Mouse (Mus musculus): ENCODE data around the gene Olfr427. TPM values are rescaled to one million over a fixed set of nuclear protein-coding genes. Genes with fewer than 3 reads are reported as not detected.
"Not testable (repeated sequence)": the region's sequence is repeated elsewhere in the genome, so short reads cannot be mapped to it uniquely, and the experiment has no call there.

Olfr427 gene
- not detected in 2 replicates for polyA plus RNA-seq (2015; fragmentation: Nextera tagmentation; extraction: Ambion mirVana)

DNA sequence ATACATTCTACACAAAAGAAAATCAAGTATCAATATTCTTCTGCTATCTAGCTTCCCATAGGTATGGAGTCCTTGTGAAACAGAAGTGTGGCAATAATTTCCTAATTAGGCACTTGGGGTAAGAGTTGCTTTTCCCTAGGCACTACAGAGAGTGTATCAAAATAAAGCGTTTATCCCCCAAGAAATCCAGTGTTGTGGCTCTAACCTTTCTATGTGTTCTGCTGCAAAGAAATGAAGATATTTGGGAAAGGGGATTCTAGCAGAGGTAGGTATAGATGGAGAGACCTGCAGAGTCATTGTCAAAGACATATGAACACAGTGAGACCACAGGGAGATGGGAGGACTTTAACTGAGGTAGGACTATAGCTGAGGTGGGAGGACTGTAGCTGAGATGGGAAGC is at the start of gene Olfr427:
Olfr427 (plus strand) TSS at position 301 of the 400 bp plus-strand sequence.
- Histone ChIP-seq H3K27me3 (ENCODE audit: control insufficient read depth, insufficient read depth, low read length) (no peaks in the 10 kb centered on the region), H3K27ac (ENCODE audit: low read length) (no peak within 1 kb of the TSS), H3K4me2 (ENCODE audit: low read depth, low read length) (no peak within 1 kb of the TSS), H3K9me3 (replicated peaks; ENCODE audit: control insufficient read depth, low read length) (no peaks in the 10 kb centered on the region), H3K4me3 (replicated peaks; ENCODE audit: low read length) (no peak within 1 kb of the TSS), H3K4me1 (ENCODE audit: control insufficient read depth, insufficient read depth, low read length) (no peaks in the 10 kb centered on the region), H3K9ac (ENCODE audit: low read length) (no peak within 1 kb of the TSS), H3K36me3 (ENCODE audit: control insufficient read depth, insufficient read depth, low read length) (no peaks in the 10 kb centered on the region)
- WGBS, result 88% methylated on average over 1 of the region's 1 CpGs
- no peak for ATAC-seq (ENCODE audit: insufficient read depth, low FRiP score)

- H3K9ac ChIP-seq (ENCODE audit: low read length); H3K4me1 ChIP-seq (ENCODE audit: control insufficient read depth, insufficient read depth, low read length); H3K9me3 ChIP-seq (replicated peaks; ENCODE audit: control insufficient read depth, low read length); H3K4me3 ChIP-seq (replicated peaks; ENCODE audit: low read length); H3K27me3 ChIP-seq (ENCODE audit: control insufficient read depth, insufficient read depth, low read length); H3K27ac ChIP-seq (ENCODE audit: low read length); ATAC-seq (ENCODE audit: insufficient read depth, low FRiP score); H3K4me2 ChIP-seq (ENCODE audit: low read depth, low read length); H3K36me3 ChIP-seq (ENCODE audit: control insufficient read depth, insufficient read depth, low read length): not testable (repeated sequence)
- WGBS, result 61% methylated on average over 6 of the region's 6 CpGs
These were observed 48.5 kb upstream of the Olfr427 start for GRCm38 (mm10) chr1:174048227-174048626.

GRCm38 (mm10) chr1:174048893-174049292 is 47.8 kb upstream of the Olfr427 start, which contains the start of gene Olfr432:
Gene Olfr432, plus strand, starts transcription at chr1:174049205.
- Histone ChIP-seq H3K4me3 (replicated peaks; ENCODE audit: low read length) (no peak within 1 kb of the TSS), H3K4me1 (ENCODE audit: control insufficient read depth, insufficient read depth, low read length) (no peaks in the 10 kb centered on the region), H3K36me3 (ENCODE audit: control insufficient read depth, insufficient read depth, low read length) (no peaks in the 10 kb centered on the region), H3K27me3 (ENCODE audit: control insufficient read depth, insufficient read depth, low read length) (no peaks in the 10 kb centered on the region), H3K4me2 (ENCODE audit: low read depth, low read length) (no peak within 1 kb of the TSS), H3K9me3 (replicated peaks; ENCODE audit: control insufficient read depth, low read length) (no peaks in the 10 kb centered on the region), H3K9ac (ENCODE audit: low read length) (no peak within 1 kb of the TSS), H3K27ac (ENCODE audit: low read length) (no peak within 1 kb of the TSS)
- WGBS, result 64% methylated on average over 2 of the region's 2 CpGs
- ATAC-seq (ENCODE audit: insufficient read depth, low FRiP score), result no peak

DNA sequence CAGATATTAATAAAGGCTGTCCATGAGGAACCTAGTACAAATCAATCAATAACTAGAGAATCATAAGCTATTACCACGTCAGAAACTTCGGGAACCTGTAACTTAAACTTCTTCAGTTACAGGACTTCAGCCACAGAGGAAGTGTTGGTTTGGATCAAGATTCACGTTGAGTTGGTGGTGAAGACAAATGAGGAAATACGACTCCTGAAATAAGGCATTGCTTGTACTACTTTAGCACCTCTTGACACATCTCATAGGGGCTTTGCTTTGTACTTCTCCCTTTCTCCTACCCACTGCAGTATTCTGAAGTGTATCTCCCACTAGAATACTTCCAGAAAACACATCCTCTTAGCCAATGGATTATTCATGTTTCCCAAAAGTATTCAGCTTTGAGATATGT is 47.3 kb upstream of the Olfr427 start:
- H3K27me3 ChIP-seq (ENCODE audit: control insufficient read depth, insufficient read depth, low read length); H3K9ac ChIP-seq (ENCODE audit: low read length); H3K4me1 ChIP-seq (ENCODE audit: control insufficient read depth, insufficient read depth, low read length); H3K27ac ChIP-seq (ENCODE audit: low read length); ATAC-seq (ENCODE audit: insufficient read depth, low FRiP score); H3K9me3 ChIP-seq (replicated peaks; ENCODE audit: control insufficient read depth, low read length); H3K36me3 ChIP-seq (ENCODE audit: control insufficient read depth, insufficient read depth, low read length); H3K4me2 ChIP-seq (ENCODE audit: low read depth, low read length); H3K4me3 ChIP-seq (replicated peaks; ENCODE audit: low read length): not testable (repeated sequence)
- WGBS, result 45% methylated on average over 4 of the region's 4 CpGs

DNA sequence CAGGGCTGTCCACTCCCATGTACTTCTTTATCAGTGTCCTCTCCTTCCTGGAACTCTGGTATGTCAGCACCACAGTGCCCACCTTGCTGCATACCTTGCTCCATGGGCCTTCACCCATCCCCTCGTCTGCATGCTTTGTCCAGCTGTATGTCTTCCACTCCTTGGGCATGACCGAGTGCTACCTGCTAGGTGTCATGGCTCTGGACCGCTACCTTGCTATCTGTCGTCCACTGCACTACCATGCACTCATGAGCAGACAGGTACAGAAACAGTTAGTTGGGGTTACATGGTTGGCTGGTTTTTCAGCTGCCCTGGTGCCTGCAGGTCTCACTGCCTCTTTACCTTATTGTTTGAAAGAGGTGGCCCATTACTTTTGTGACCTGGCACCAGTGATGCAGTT is 46.2 kb upstream of the Olfr427 start:
- no peak overlapping the region for H3K4me3 ChIP-seq (replicated peaks; ENCODE audit: low read length)
- ATAC-seq (ENCODE audit: insufficient read depth, low FRiP score), result no peak
- H3K4me2 ChIP-seq (ENCODE audit: low read depth, low read length), result no peak overlapping the region
- no peak overlapping the region for H3K27ac ChIP-seq (ENCODE audit: low read length)
- no peaks in the 10 kb centered on the region for H3K4me1 ChIP-seq (ENCODE audit: control insufficient read depth, insufficient read depth, low read length)
- WGBS, result 86% methylated on average over 4 of the region's 4 CpGs
- no peak overlapping the region for H3K9ac ChIP-seq (ENCODE audit: low read length)
- no peaks in the 10 kb centered on the region for H3K9me3 ChIP-seq (replicated peaks; ENCODE audit: control insufficient read depth, low read length)
- H3K27me3 ChIP-seq (ENCODE audit: control insufficient read depth, insufficient read depth, low read length), result no peaks in the 10 kb centered on the region
- H3K36me3 ChIP-seq (ENCODE audit: control insufficient read depth, insufficient read depth, low read length), result no peaks in the 10 kb centered on the region

GRCm38 (mm10) chr1:174051515-174051914 is 45.2 kb upstream of the Olfr427 start:
- Histone ChIP-seq H3K4me1 (ENCODE audit: control insufficient read depth, insufficient read depth, low read length) (no peaks in the 10 kb centered on the region), H3K36me3 (ENCODE audit: control insufficient read depth, insufficient read depth, low read length) (no peaks in the 10 kb centered on the region), H3K4me3 (replicated peaks; ENCODE audit: low read length) (no peak overlapping the region), H3K9me3 (replicated peaks; ENCODE audit: control insufficient read depth, low read length) (no peaks in the 10 kb centered on the region), H3K27me3 (ENCODE audit: control insufficient read depth, insufficient read depth, low read length) (no peaks in the 10 kb centered on the region), H3K27ac (ENCODE audit: low read length) (no peak overlapping the region), H3K9ac (ENCODE audit: low read length) (no peak overlapping the region), H3K4me2 (ENCODE audit: low read depth, low read length) (no peak overlapping the region)
- WGBS, result 82% methylated on average over 4 of the region's 4 CpGs
- no peak for ATAC-seq (ENCODE audit: insufficient read depth, low FRiP score)

DNA sequence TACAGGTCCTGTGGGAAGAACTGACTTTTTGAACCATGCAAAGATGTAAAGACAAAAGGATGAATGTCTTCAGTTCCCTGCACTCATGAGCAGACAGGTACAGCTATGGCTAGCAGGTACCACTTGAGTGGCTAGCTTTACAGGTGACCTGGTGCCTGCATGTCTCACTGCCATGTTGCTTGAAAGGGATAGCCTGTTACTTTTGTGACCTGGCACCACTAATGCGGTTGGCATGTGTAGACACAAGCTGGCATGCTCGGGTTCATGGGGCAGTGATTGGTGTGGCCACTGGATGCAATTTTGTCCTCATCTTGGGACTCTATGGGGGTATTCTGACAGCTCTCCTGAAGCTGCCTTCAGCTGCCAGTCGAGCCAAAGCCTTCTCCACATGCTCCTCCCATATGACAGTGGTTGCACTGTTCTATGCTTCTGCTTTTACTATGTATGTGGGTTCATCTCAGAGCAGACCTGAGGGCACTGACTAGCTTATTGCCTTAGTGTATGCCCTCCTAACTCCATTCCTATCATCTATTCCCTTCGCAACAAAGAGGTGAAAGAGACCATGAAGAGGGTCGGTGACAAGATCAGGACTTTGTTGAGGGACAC is 44.7 kb upstream of the Olfr427 start:
- ATAC-seq (ENCODE audit: insufficient read depth, low FRiP score), result no peak
- H3K4me1 ChIP-seq (ENCODE audit: control insufficient read depth, insufficient read depth, low read length), result no peaks in the 10 kb centered on the region
- no peaks in the 10 kb centered on the region for H3K36me3 ChIP-seq (ENCODE audit: control insufficient read depth, insufficient read depth, low read length)
- H3K27me3 ChIP-seq (ENCODE audit: control insufficient read depth, insufficient read depth, low read length), result no peaks in the 10 kb centered on the region
- H3K4me3 ChIP-seq (replicated peaks; ENCODE audit: low read length), result no peak overlapping the region
- no peak overlapping the region for H3K27ac ChIP-seq (ENCODE audit: low read length)
- WGBS, result 82% methylated on average over 5 of the region's 5 CpGs
- no peak overlapping the region for H3K4me2 ChIP-seq (ENCODE audit: low read depth, low read length)
- no peaks in the 10 kb centered on the region for H3K9me3 ChIP-seq (replicated peaks; ENCODE audit: control insufficient read depth, low read length)
- H3K9ac ChIP-seq (ENCODE audit: low read length), result no peak overlapping the region

DNA sequence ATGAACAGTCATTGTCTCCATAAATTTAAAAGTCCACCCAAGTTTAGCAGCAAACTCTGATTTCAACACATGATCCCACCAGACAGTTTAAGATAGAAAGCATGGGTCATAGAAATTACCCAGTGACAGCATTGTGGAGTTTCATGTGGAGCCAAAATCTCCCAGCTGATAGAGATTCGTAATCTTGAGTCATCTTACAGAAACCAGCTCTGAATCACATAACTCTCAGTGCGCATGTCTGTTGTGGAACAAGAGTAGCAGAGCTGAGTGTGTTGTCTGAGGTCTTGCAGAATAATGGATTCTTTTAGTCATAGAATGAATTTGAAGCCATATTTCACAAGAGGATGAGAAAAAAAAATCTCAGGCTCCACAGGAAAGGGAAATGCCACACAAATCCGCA is 43.7 kb upstream of the Olfr427 start:
- Histone ChIP-seq H3K4me1 (ENCODE audit: control insufficient read depth, insufficient read depth, low read length) (no peaks in the 10 kb centered on the region), H3K27ac (ENCODE audit: low read length) (no peak overlapping the region), H3K4me2 (ENCODE audit: low read depth, low read length) (no peak overlapping the region), H3K4me3 (replicated peaks; ENCODE audit: low read length) (no peak overlapping the region), H3K36me3 (ENCODE audit: control insufficient read depth, insufficient read depth, low read length) (no peaks in the 10 kb centered on the region), H3K9ac (ENCODE audit: low read length) (no peak overlapping the region), H3K27me3 (ENCODE audit: control insufficient read depth, insufficient read depth, low read length) (no peaks in the 10 kb centered on the region), H3K9me3 (replicated peaks; ENCODE audit: control insufficient read depth, low read length) (no peaks in the 10 kb centered on the region)
- ATAC-seq (ENCODE audit: insufficient read depth, low FRiP score), result no peak
- WGBS, result 71% methylated on average over 3 of the region's 3 CpGs

DNA sequence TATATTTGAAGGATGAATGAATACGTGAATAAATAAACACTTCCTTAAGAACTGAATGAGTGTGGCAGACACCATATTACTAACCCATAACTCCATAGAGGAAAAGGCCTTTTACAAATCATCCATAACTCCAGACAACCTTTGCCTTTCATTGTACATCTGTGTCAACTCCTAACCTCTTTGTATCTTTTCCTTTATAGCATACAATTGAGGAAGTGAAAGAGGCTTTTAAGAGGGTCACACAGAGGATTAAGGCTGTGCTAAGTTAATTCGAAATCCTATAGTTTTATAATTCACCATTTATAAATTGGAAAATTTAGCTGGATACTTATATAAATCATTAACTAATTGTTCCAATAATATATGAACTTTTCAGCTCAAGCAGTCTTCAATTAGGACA is 41.4 kb upstream of the Olfr427 start:
- WGBS, result 69% methylated on average over 2 of the region's 2 CpGs
- H3K9me3 ChIP-seq (replicated peaks; ENCODE audit: control insufficient read depth, low read length), result no peaks in the 10 kb centered on the region
- H3K27me3 ChIP-seq (ENCODE audit: control insufficient read depth, insufficient read depth, low read length), result no peaks in the 10 kb centered on the region
- no peaks in the 10 kb centered on the region for H3K36me3 ChIP-seq (ENCODE audit: control insufficient read depth, insufficient read depth, low read length)
- H3K4me2 ChIP-seq (ENCODE audit: low read depth, low read length), result no peak overlapping the region
- H3K9ac ChIP-seq (ENCODE audit: low read length), result no peak overlapping the region
- no peak overlapping the region for H3K4me3 ChIP-seq (replicated peaks; ENCODE audit: low read length)
- H3K27ac ChIP-seq (ENCODE audit: low read length), result no peak overlapping the region
- ATAC-seq (ENCODE audit: insufficient read depth, low FRiP score), result no peak
- no peaks in the 10 kb centered on the region for H3K4me1 ChIP-seq (ENCODE audit: control insufficient read depth, insufficient read depth, low read length)
